Mouse (Mus musculus) lung, postnatal 0 days (tissue): ENCODE results near the gene Cct6b.

Source experiments
- CTCF ChIP-seq: IDR thresholded peaks from 2 replicates; pipeline ENCODE4 v1.5.1; 2016; ENCODE audit warnings: antibody characterized with exemption, mild to moderate bottlenecking
- EP300 ChIP-seq: IDR thresholded peaks from 2 replicates; pipeline ENCODE4 v1.6.1; 2016; ENCODE audit warnings: antibody characterized with exemption, mild to moderate bottlenecking, control low read depth

DNA sequence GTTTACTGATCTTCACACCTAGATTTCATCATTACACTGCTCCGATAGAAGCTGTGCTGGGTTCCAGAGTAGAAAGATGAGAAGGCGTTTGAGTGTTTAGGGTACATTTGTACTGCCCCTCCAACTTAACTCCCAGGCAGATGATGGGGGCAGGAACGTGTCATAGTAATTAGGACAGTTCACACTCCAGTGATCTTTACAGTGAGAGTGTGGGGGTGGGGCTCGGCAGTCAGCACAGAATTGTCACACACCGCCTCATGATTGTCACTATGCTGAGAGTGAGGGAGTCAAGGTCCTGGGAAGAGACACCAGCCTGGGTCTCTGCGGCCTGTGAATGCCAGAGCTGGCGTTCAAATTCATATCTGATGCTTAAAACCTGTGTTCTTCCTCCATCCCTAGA lies 68.2 kb downstream of the Cct6b start:
- no peak for TF ChIP-seq CTCF
- no peak for TF ChIP-seq EP300
